Mouse (Mus musculus) heart, adult 2 months (tissue): ENCODE data around the gene Ppfia1.
A peak's percentile ranks its signal among the peaks of the same experiment; 100 is the strongest.

Experiments used
- CTCF ChIP-seq: fragments of 200-600 bp; IDR thresholded peaks from 2 replicates; pipeline ENCODE4 v1.8.1; 2022; ENCODE audit warnings: antibody characterized with exemption, mild to moderate bottlenecking, moderate library complexity
- POLR2A ChIP-seq: fragments of 200-500 bp; IDR thresholded peaks from 2 replicates; pipeline ENCODE4 v1.6.1; 2011; ENCODE audit warnings: mild to moderate bottlenecking, low read depth, low read length, control low read depth; ENCODE audit not compliant: insufficient read depth

- peak; percentile 33; the same call in 1 of the 2 replicates for TF ChIP-seq CTCF
- TF ChIP-seq POLR2A: no peak
These were observed 25.8 kb downstream of the Ppfia1 start for GRCm38 (mm10) chr7:144527723-144528221.
